16 mouse cellular contexts compared by ENCODE assay signal in the genomic region with DNA sequence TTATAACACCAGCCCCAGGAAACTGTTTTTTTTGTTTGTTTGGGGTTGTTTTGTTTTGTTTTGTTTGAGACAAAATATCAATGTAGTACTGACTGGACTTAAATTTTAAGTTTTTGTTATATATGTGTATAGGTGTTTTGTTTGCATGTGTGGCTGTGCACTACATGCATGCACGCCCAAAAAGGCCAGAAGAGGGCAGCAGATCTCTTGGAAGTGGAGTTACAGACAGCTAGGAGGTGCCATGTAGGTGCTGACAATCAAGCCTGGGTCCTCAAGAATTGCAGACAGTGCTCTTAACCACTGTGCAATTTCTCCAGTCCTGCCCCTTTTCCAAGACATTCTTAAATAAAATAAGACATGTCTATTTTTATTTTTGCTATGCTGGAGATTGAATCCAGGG. TPM values are rescaled to one million over a fixed set of nuclear protein-coding genes. Genes with fewer than 3 reads are reported as not detected.
DNase-seq lines count a peak whose midpoint lies in the region; ATAC-seq and TF ChIP-seq lines count a peak whose summit lies in the region.
"Had no signal": no experiment of that assay in that cellular context is flagged by ENCODE, and none has a peak within 500 bp of the region (broad histone marks: within the 10 kb centered on the region; RNA-seq: fewer than 3 reads in every experiment).

No protein-coding gene starts in this region.

- H3K9ac ChIP-seq in liver, adult 2 months (ENCODE audit: low read depth, low read length) = no peak overlapping the region
- no peak overlapping the region for H3K9ac ChIP-seq in liver, embryonic 11.5 days (ENCODE audit: low read depth, low read length)
- H3K9ac ChIP-seq in midbrain, embryonic 16.5 days (ENCODE audit: low read depth, low read length) = no peak overlapping the region
- H3K9ac ChIP-seq: embryonic facial prominence, embryonic 12.5 days; hindbrain, embryonic 13.5 days; lung, embryonic 15.5 days had no signal

- peak; percentile 11; the same call in 1 of the 2 replicates for TF ChIP-seq CTCF in gastrocnemius, adult 2 months (IDR thresholded peaks at IDR 0.05)
- TF ChIP-seq CTCF in liver, adult 2 months (IDR thresholded peaks at IDR 0.05; ENCODE audit: low read depth, low read length) = peak; percentile 8; the same call in 1 of the 2 replicates
- peak; percentile 37 for TF ChIP-seq CTCF in E14TG2a.4 (conservative IDR thresholded peaks at IDR 0.05; ENCODE audit: low read length)
- peak; percentile 4; the same call in 1 of the 2 replicates for TF ChIP-seq CTCF in brain, embryonic 14.5 days (IDR thresholded peaks at IDR 0.05; ENCODE audit: borderline replicate concordance, extremely low read depth, insufficient read depth, insufficient read length)

- H3K9me3 ChIP-seq in liver, embryonic 11.5 days (ENCODE audit: control insufficient read depth, low read length) = 0 out of 2 replicates have a peak, but pooled peaks cover 3% of the 10 kb centered on the region
- H3K9me3 ChIP-seq in E14TG2a.4 (ENCODE audit: low read length) = peaks cover 5% of the 10 kb centered on the region; the same call in 1 of the 2 replicates
- no peaks in the 10 kb centered on the region for H3K9me3 ChIP-seq in midbrain, embryonic 16.5 days (replicated peaks; ENCODE audit: control insufficient read depth, low read length, poor library complexity, severe bottlenecking)
- H3K9me3 ChIP-seq: embryonic facial prominence, embryonic 12.5 days; lung, embryonic 15.5 days had no signal

- intact Hi-C loops in gastrocnemius, adult 2 months (cut with DNase I) = no loop called here

- no peak for TF ChIP-seq POLR2A in liver, adult 2 months (IDR thresholded peaks at IDR 0.05; ENCODE audit: extremely low read depth, insufficient read depth, low read length)
- no peak for TF ChIP-seq POLR2A in brain, embryonic 14.5 days (IDR thresholded peaks at IDR 0.05; ENCODE audit: borderline replicate concordance, extremely low read depth, insufficient read depth, insufficient read length, poor library complexity, severe bottlenecking)

- no peak overlapping the region for H3K4me2 ChIP-seq in liver, embryonic 11.5 days
- no peak overlapping the region for H3K4me2 ChIP-seq in midbrain, embryonic 16.5 days (ENCODE audit: low read length)
- H3K4me2 ChIP-seq: embryonic facial prominence, embryonic 12.5 days; hindbrain, embryonic 13.5 days; lung, embryonic 15.5 days had no signal

- H3K27me3 ChIP-seq in liver, adult 2 months (ENCODE audit: control insufficient read depth, insufficient read depth, low read length) = no peaks in the 10 kb centered on the region
- H3K27me3 ChIP-seq in liver, embryonic 11.5 days (replicated peaks; ENCODE audit: control insufficient read depth, insufficient read depth, low read length) = no peaks in the 10 kb centered on the region
- no peaks in the 10 kb centered on the region for H3K27me3 ChIP-seq in E14TG2a.4 (ENCODE audit: insufficient read depth, low read length)
- no peaks in the 10 kb centered on the region for H3K27me3 ChIP-seq in midbrain, embryonic 16.5 days (ENCODE audit: control insufficient read depth, insufficient read depth, low read depth, low read length)
- H3K27me3 ChIP-seq: embryonic facial prominence, embryonic 12.5 days; hindbrain, embryonic 13.5 days; lung, embryonic 15.5 days had no signal

- no peaks in the 10 kb centered on the region for H3K79me2 ChIP-seq in liver, adult 2 months (ENCODE audit: control insufficient read depth, insufficient read depth, low read length)

- H3K4me1 ChIP-seq in liver, adult 2 months (ENCODE audit: control insufficient read depth, insufficient read depth, low read length) = no peaks in the 10 kb centered on the region
- 0 out of 2 replicates have a peak, but pooled peaks cover 6% of the 10 kb centered on the region for H3K4me1 ChIP-seq in liver, embryonic 11.5 days (replicated peaks; ENCODE audit: control insufficient read depth, insufficient read depth, low read length)
- peaks cover 36% of the 10 kb centered on the region for H3K4me1 ChIP-seq in E14TG2a.4 (replicated peaks; ENCODE audit: low read depth, low read length)
- H3K4me1 ChIP-seq in midbrain, embryonic 16.5 days (ENCODE audit: control insufficient read depth, insufficient read depth, low read length) = no peaks in the 10 kb centered on the region
- H3K4me1 ChIP-seq: embryonic facial prominence, embryonic 12.5 days; forebrain, embryonic 10.5 days; hindbrain, embryonic 13.5 days; lung, embryonic 15.5 days had no signal

- no peak for ATAC-seq in liver, embryonic 11.5 days (replicated peaks; ENCODE audit: low FRiP score)
- ATAC-seq in midbrain, embryonic 16.5 days = no peak

- no peak overlapping the region for H3K27ac ChIP-seq in gastrocnemius, adult 2 months
- H3K27ac ChIP-seq in liver, adult 2 months (replicated peaks; ENCODE audit: insufficient read depth, low read depth, low read length) = no peak overlapping the region
- no peak overlapping the region for H3K27ac ChIP-seq in liver, embryonic 11.5 days (ENCODE audit: low read depth, low read length)
- no peak overlapping the region for H3K27ac ChIP-seq in midbrain, embryonic 16.5 days (ENCODE audit: low read length)
- H3K27ac ChIP-seq: embryonic facial prominence, embryonic 12.5 days; forebrain, embryonic 10.5 days; hindbrain, embryonic 13.5 days; lung, embryonic 15.5 days had no signal

- no peak overlapping the region for H3K4me3 ChIP-seq in gastrocnemius, adult 2 months
- H3K4me3 ChIP-seq in liver, adult 2 months (ENCODE audit: insufficient read depth, low read depth, low read length) = no peak overlapping the region
- no peak overlapping the region for H3K4me3 ChIP-seq in liver, embryonic 11.5 days (ENCODE audit: low read depth, low read length)
- H3K4me3 ChIP-seq in E14TG2a.4 (replicated peaks; ENCODE audit: low read length) = no peak overlapping the region
- H3K4me3 ChIP-seq in midbrain, embryonic 16.5 days (ENCODE audit: low read depth, low read length) = no peak overlapping the region
- H3K4me3 ChIP-seq: embryonic facial prominence, embryonic 12.5 days; forebrain, embryonic 10.5 days; hindbrain, embryonic 13.5 days; lung, embryonic 15.5 days had no signal

- no peak for DNase-seq in gastrocnemius, adult 2 months
- no peak for DNase-seq in gastrocnemius, postnatal 10 days
- no peak for DNase-seq in liver, adult 2 months (ENCODE audit: extremely low read depth, low read depth, low spot score)
- DNase-seq in liver, embryonic 11.5 days (ENCODE audit: low spot score) = no peak
- DNase-seq in brain, embryonic 14.5 days (ENCODE audit: low read depth) = no peak
- no peak for DNase-seq in natural killer cell, adult 2 months (ENCODE audit: low spot score in 2 of 2)
- DNase-seq: adrenal gland, postnatal 10 days; heart, adult 18-20 months; layer of hippocampus, adult 9-11 months; left cerebral cortex, postnatal 4 days had no signal

- 79% methylated on average over 1 of the region's 1 CpGs for WGBS in liver, adult 2 months
- WGBS in liver, embryonic 11.5 days = 42% methylated on average over 1 of the region's 1 CpGs
- 47% methylated on average over 1 of the region's 1 CpGs for WGBS in midbrain, embryonic 16.5 days

- H3K36me3 ChIP-seq in liver, adult 2 months (ENCODE audit: control insufficient read depth, insufficient read depth, low read length) = peaks cover 16% of the 10 kb centered on the region
- H3K36me3 ChIP-seq in liver, embryonic 11.5 days (ENCODE audit: control insufficient read depth, insufficient read depth, low read length) = peaks cover 4% of the 10 kb centered on the region; the same call in 1 of the 2 replicates
- peaks cover 7% of the 10 kb centered on the region; the same call in 1 of the 2 replicates for H3K36me3 ChIP-seq in E14TG2a.4 (ENCODE audit: insufficient read depth, low read length)
- peaks cover 8% of the 10 kb centered on the region for H3K36me3 ChIP-seq in midbrain, embryonic 16.5 days (ENCODE audit: control insufficient read depth, insufficient read depth, low read length)

RNA-seq across cellular contexts. Expression of a gene that starts 8.1 kb away (rescaled TPM):
- total RNA-seq in gastrocnemius, adult 2 months (2021) = 10 to 100 TPM; 21.2 to 22.3 TPM
- total RNA-seq in gastrocnemius, postnatal 10 days (2021) = 10 to 100 TPM; 10.7 to 15.1 TPM
- total RNA-seq in liver, adult 2 months (2014; rRNA removed) = 10.2 and 11.8 TPM in 2 replicates
- polyA plus RNA-seq in liver, adult 2 months (2012; rRNA removed) = 1.7 and 2.0 TPM in 2 replicates
- polyA plus RNA-seq in liver, embryonic 11.5 days (2014; fragmentation: Nextera tagmentation; extraction: Ambion mirVana) = 16.5 and 18.8 TPM in 2 replicates
- polyA plus RNA-seq in brain, embryonic 14.5 days (2012; rRNA removed) = 10.4 and 10.9 TPM in 2 replicates
- 4.7 and 7.7 TPM in 2 replicates for polyA plus RNA-seq in midbrain, embryonic 16.5 days (2015; fragmentation: Nextera tagmentation; extraction: Ambion mirVana)

RNA-seq across cellular contexts. Expression of a gene that starts 8.2 kb away (rescaled TPM):
- total RNA-seq in gastrocnemius, adult 2 months (2021) = 10 to 100 TPM; 10.8 to 15.1 TPM
- total RNA-seq in gastrocnemius, postnatal 10 days (2021) = 1 to 10 TPM; 8.2 to 9.0 TPM
- 23.7 and 32.0 TPM in 2 replicates for total RNA-seq in liver, adult 2 months (2014; rRNA removed)
- 5.4 and 8.3 TPM in 2 replicates for polyA plus RNA-seq in liver, adult 2 months (2012; rRNA removed)
- polyA plus RNA-seq in liver, embryonic 11.5 days (2014; fragmentation: Nextera tagmentation; extraction: Ambion mirVana) = 27.1 and 30.1 TPM in 2 replicates
- 9.4 and 13.4 TPM in 2 replicates for polyA plus RNA-seq in brain, embryonic 14.5 days (2012; rRNA removed)
- 28.9 and 30.5 TPM in 2 replicates for polyA plus RNA-seq in midbrain, embryonic 16.5 days (2015; fragmentation: Nextera tagmentation; extraction: Ambion mirVana)

RNA-seq across cellular contexts. Expression of a gene that starts 31.4 kb away (rescaled TPM):
- total RNA-seq in gastrocnemius, adult 2 months (2021) = 10 to 100 TPM; 10.1 to 11.8 TPM
- total RNA-seq in gastrocnemius, postnatal 10 days (2021) = 10 to 100 TPM; 11.3 to 12.1 TPM
- 15.9 and 19.0 TPM in 2 replicates for total RNA-seq in liver, adult 2 months (2014; rRNA removed)
- 4.4 and 6.0 TPM in 2 replicates for polyA plus RNA-seq in liver, adult 2 months (2012; rRNA removed)
- 38.8 and 41.6 TPM in 2 replicates for polyA plus RNA-seq in liver, embryonic 11.5 days (2014; fragmentation: Nextera tagmentation; extraction: Ambion mirVana)
- 27.0 and 28.5 TPM in 2 replicates for polyA plus RNA-seq in brain, embryonic 14.5 days (2012; rRNA removed)
- 75.0 and 78.6 TPM in 2 replicates for polyA plus RNA-seq in midbrain, embryonic 16.5 days (2015; fragmentation: Nextera tagmentation; extraction: Ambion mirVana)
